Mouse (Mus musculus): ENCODE measurements around the gene Gm5767. TPM values are rescaled to one million over a fixed set of nuclear protein-coding genes. Genes with fewer than 3 reads are reported as not detected.

Gm5767 gene
- total RNA-seq, 1 experiment, result not detected

- H3K4me1 ChIP-seq (ENCODE audit: control insufficient read depth in 2 of 2, insufficient read depth in 2 of 2, low read length in 2 of 2, poor library complexity in 1 of 2), result peaks cover 0 to 9% of the 10 kb centered on the region in 2 experiments; a peak in 2 of 4 replicates
- in situ Hi-C loops (cut with MboI; ENCODE audit: low sequenced_read_pairs in 2 of 2, unreplicated experiment in 2 of 2), result loop anchor here in 1 of 2 experiments (10.0 kb wide), 1 partner anchor 175 kb away; no protein-coding TSS in a partner anchor
- H3K27ac ChIP-seq (ENCODE audit: insufficient read depth, low read depth, low read length, poor library complexity, severe bottlenecking), result no peak overlapping the region
- no peaks in the 10 kb centered on the region for H3K9me3 ChIP-seq (ENCODE audit: control insufficient read depth, insufficient read depth, low read depth, low read length)
- DNase-seq (ENCODE audit: low read depth, low spot score), result no peak
- H3K9ac ChIP-seq (ENCODE audit: insufficient read depth, low read depth, low read length, poor library complexity, severe bottlenecking), result no peak overlapping the region
- peaks cover 70% of the 10 kb centered on the region for H3K36me3 ChIP-seq (ENCODE audit: control insufficient read depth, insufficient read depth, low read length, poor library complexity, severe bottlenecking)
- TF ChIP-seq HCFC1 (IDR thresholded peaks at IDR 0.05; ENCODE audit: borderline replicate concordance, insufficient read depth, low read length) (no peak), CHD2 (IDR thresholded peaks at IDR 0.05; ENCODE audit: low read depth, low read length) (no peak), ZNF384 (IDR thresholded peaks at IDR 0.05; ENCODE audit: low read depth, low read length) (no peak), ZC3H11A (IDR thresholded peaks at IDR 0.05; ENCODE audit: borderline replicate concordance, low read depth, low read length) (no peak), MAFK (IDR thresholded peaks at IDR 0.05; ENCODE audit: insufficient read depth, low read depth, low read length) (no peak)
- no peak overlapping the region for H3K4me3 ChIP-seq (ENCODE audit: insufficient read depth in 1 of 2, low read depth in 1 of 2, low read length in 2 of 2, poor library complexity in 1 of 2, severe bottlenecking in 1 of 2)
These were observed 9.5 kb downstream of the Gm5767 start for GRCm38 (mm10) chr16:8689979-8690656.

- no peak for TF ChIP-seq ZC3H11A (IDR thresholded peaks at IDR 0.05; ENCODE audit: borderline replicate concordance, low read depth, low read length)
- Histone ChIP-seq H3K9ac (ENCODE audit: insufficient read depth, low read depth, low read length, poor library complexity, severe bottlenecking) (no peak overlapping the region), H3K4me3 (ENCODE audit: insufficient read depth in 1 of 2, low read depth in 1 of 2, low read length in 2 of 2, poor library complexity in 1 of 2, severe bottlenecking in 1 of 2) (no peak overlapping the region), H3K9me3 (ENCODE audit: control insufficient read depth, insufficient read depth, low read depth, low read length) (no peaks in the 10 kb centered on the region), H3K4me1 (ENCODE audit: control insufficient read depth in 2 of 2, insufficient read depth in 2 of 2, low read length in 2 of 2, poor library complexity in 1 of 2) (peaks cover 0 to 5% of the 10 kb centered on the region in 2 experiments; a peak in 1 of 4 replicates), H3K36me3 (ENCODE audit: control insufficient read depth, insufficient read depth, low read length, poor library complexity, severe bottlenecking) (peaks cover 73% of the 10 kb centered on the region), H3K27ac (ENCODE audit: insufficient read depth, low read depth, low read length, poor library complexity, severe bottlenecking) (no peak overlapping the region)
- no peak for DNase-seq (ENCODE audit: low read depth, low spot score)
- in situ Hi-C loops (cut with MboI; ENCODE audit: low sequenced_read_pairs in 2 of 2, unreplicated experiment in 2 of 2), result loop anchor here in 1 of 2 experiments (10.0 kb wide), 1 partner anchor 174 kb away; no protein-coding TSS in a partner anchor
These were observed 10.6 kb downstream of the Gm5767 start for GRCm38 (mm10) chr16:8691206-8691605.

GRCm38 (mm10) chr16:8699556-8699955 lies 19.0 kb downstream of the Gm5767 start:
- H3K4me1 ChIP-seq (ENCODE audit: control insufficient read depth in 2 of 2, insufficient read depth in 2 of 2, low read length in 2 of 2, poor library complexity in 1 of 2), result no peaks in the 10 kb centered on the region
- in situ Hi-C loops (cut with MboI; ENCODE audit: low sequenced_read_pairs in 2 of 2, unreplicated experiment in 2 of 2), result loop anchor here in 1 of 2 experiments (10.0 kb wide), 1 partner anchor 165 kb away; no protein-coding TSS in a partner anchor
- no peaks in the 10 kb centered on the region for H3K9me3 ChIP-seq (ENCODE audit: control insufficient read depth, insufficient read depth, low read depth, low read length)
- H3K27ac ChIP-seq (ENCODE audit: insufficient read depth, low read depth, low read length, poor library complexity, severe bottlenecking), result no peak overlapping the region
- peaks cover 81% of the 10 kb centered on the region for H3K36me3 ChIP-seq (ENCODE audit: control insufficient read depth, insufficient read depth, low read length, poor library complexity, severe bottlenecking)
- no peak for DNase-seq (ENCODE audit: low read depth, low spot score)
- TF ChIP-seq HCFC1 (IDR thresholded peaks at IDR 0.05; ENCODE audit: borderline replicate concordance, insufficient read depth, low read length), result no peak
- no peak for TF ChIP-seq MAFK (IDR thresholded peaks at IDR 0.05; ENCODE audit: insufficient read depth, low read depth, low read length)
- TF ChIP-seq CHD2 (IDR thresholded peaks at IDR 0.05; ENCODE audit: low read depth, low read length), result no peak
- TF ChIP-seq ZNF384 (IDR thresholded peaks at IDR 0.05; ENCODE audit: low read depth, low read length), result no peak
- no peak for TF ChIP-seq ZC3H11A (IDR thresholded peaks at IDR 0.05; ENCODE audit: borderline replicate concordance, low read depth, low read length)
- no peak overlapping the region for H3K9ac ChIP-seq (ENCODE audit: insufficient read depth, low read depth, low read length, poor library complexity, severe bottlenecking)
- no peak overlapping the region for H3K4me3 ChIP-seq (ENCODE audit: insufficient read depth in 1 of 2, low read depth in 1 of 2, low read length in 2 of 2, poor library complexity in 1 of 2, severe bottlenecking in 1 of 2)

- DNase-seq (ENCODE audit: low read depth, low spot score), result no peak
- Histone ChIP-seq H3K36me3 (ENCODE audit: control insufficient read depth, insufficient read depth, low read length, poor library complexity, severe bottlenecking) (peaks cover 78% of the 10 kb centered on the region), H3K9ac (ENCODE audit: insufficient read depth, low read depth, low read length, poor library complexity, severe bottlenecking) (no peak overlapping the region), H3K27ac (ENCODE audit: insufficient read depth, low read depth, low read length, poor library complexity, severe bottlenecking) (no peak overlapping the region), H3K4me1 (ENCODE audit: control insufficient read depth in 2 of 2, insufficient read depth in 2 of 2, low read length in 2 of 2, poor library complexity in 1 of 2) (peaks cover 0 to 1% of the 10 kb centered on the region in 2 experiments; a peak in 1 of 4 replicates), H3K9me3 (ENCODE audit: control insufficient read depth, insufficient read depth, low read depth, low read length) (no peaks in the 10 kb centered on the region), H3K4me3 (ENCODE audit: insufficient read depth in 1 of 2, low read depth in 1 of 2, low read length in 2 of 2, poor library complexity in 1 of 2, severe bottlenecking in 1 of 2) (no peak overlapping the region)
- TF ChIP-seq MAFK (IDR thresholded peaks at IDR 0.05; ENCODE audit: insufficient read depth, low read depth, low read length), result no peak
- TF ChIP-seq ZNF384 (IDR thresholded peaks at IDR 0.05; ENCODE audit: low read depth, low read length), result no peak
- TF ChIP-seq HCFC1 (IDR thresholded peaks at IDR 0.05; ENCODE audit: borderline replicate concordance, insufficient read depth, low read length), result no peak
- no peak for TF ChIP-seq CHD2 (IDR thresholded peaks at IDR 0.05; ENCODE audit: low read depth, low read length)
- TF ChIP-seq ZC3H11A (IDR thresholded peaks at IDR 0.05; ENCODE audit: borderline replicate concordance, low read depth, low read length), result no peak
- in situ Hi-C loops (cut with MboI; ENCODE audit: low sequenced_read_pairs in 2 of 2, unreplicated experiment in 2 of 2), result no loop called here
These were observed 20.0 kb downstream of the Gm5767 start for GRCm38 (mm10) chr16:8700586-8700985.
